Mouse (Mus musculus): ENCODE measurements around the gene Slc4a3. TPM values are rescaled to one million over a fixed set of nuclear protein-coding genes. Genes with fewer than 3 reads are reported as not detected.

Gene Slc4a3
- total and polyA plus RNA-seq, 2 experiments from 2014 or later, result 111 to 172 TPM

GRCm38 (mm10) chr1:75533325-75534252 is 12.5 kb upstream of the Slc4a3 start:
- Histone ChIP-seq H3K36me3 (ENCODE audit: insufficient read depth, low read length) (peaks cover 66% of the 10 kb centered on the region), H3K27me3 (ENCODE audit: insufficient read depth, low read length) (no peaks in the 10 kb centered on the region), H3K4me2 (ENCODE audit: low read depth, low read length, poor library complexity, severe bottlenecking) (no peak overlapping the region), H3K4me1 (ENCODE audit: insufficient read depth, low read length) (no peaks in the 10 kb centered on the region), H3K4me3 (ENCODE audit: low read depth, low read length) (no peak overlapping the region), H3K9me3 (ENCODE audit: low read length) (no peaks in the 10 kb centered on the region), H3K27ac (ENCODE audit: low read depth, low read length) (no peak overlapping the region), H3K9ac (replicated peaks; ENCODE audit: low read length, poor library complexity, severe bottlenecking) (no peak overlapping the region)
- ATAC-seq (ENCODE audit: low FRiP score) (no peak), DNase-seq (ENCODE audit: low spot score) (no peak)
- WGBS, result 91% methylated on average over 19 of the region's 19 CpGs
- no peak for TF ChIP-seq CTCF (IDR thresholded peaks at IDR 0.05)

- no peak overlapping the region for H3K27ac ChIP-seq (ENCODE audit: low read depth, low read length)
- H3K36me3 ChIP-seq (ENCODE audit: insufficient read depth, low read length), result peaks cover 41% of the 10 kb centered on the region
- H3K4me1 ChIP-seq (ENCODE audit: insufficient read depth, low read length), result no peaks in the 10 kb centered on the region
- no peak overlapping the region for H3K9ac ChIP-seq (replicated peaks; ENCODE audit: low read length, poor library complexity, severe bottlenecking)
- no peaks in the 10 kb centered on the region for H3K27me3 ChIP-seq (ENCODE audit: insufficient read depth, low read length)
- no peak for ATAC-seq (ENCODE audit: low FRiP score)
- TF ChIP-seq CTCF (IDR thresholded peaks at IDR 0.05), result no peak
- no peaks in the 10 kb centered on the region for H3K9me3 ChIP-seq (ENCODE audit: low read length)
- no peak overlapping the region for H3K4me2 ChIP-seq (ENCODE audit: low read depth, low read length, poor library complexity, severe bottlenecking)
- no peak for DNase-seq (ENCODE audit: low spot score)
- H3K4me3 ChIP-seq (ENCODE audit: low read depth, low read length), result no peak overlapping the region
- 83% methylated on average over 2 of the region's 2 CpGs for WGBS
Measured at GRCm38 (mm10) chr1:75537587-75537986, 8.5 kb upstream of the Slc4a3 start.

- Histone ChIP-seq H3K36me3 (ENCODE audit: insufficient read depth, low read length) (peaks cover 30% of the 10 kb centered on the region), H3K4me2 (ENCODE audit: low read depth, low read length, poor library complexity, severe bottlenecking) (no peak overlapping the region), H3K9me3 (ENCODE audit: low read length) (no peaks in the 10 kb centered on the region), H3K27ac (ENCODE audit: low read depth, low read length) (no peak overlapping the region), H3K4me1 (ENCODE audit: insufficient read depth, low read length) (no peaks in the 10 kb centered on the region), H3K27me3 (ENCODE audit: insufficient read depth, low read length) (no peaks in the 10 kb centered on the region), H3K9ac (replicated peaks; ENCODE audit: low read length, poor library complexity, severe bottlenecking) (no peak overlapping the region), H3K4me3 (ENCODE audit: low read depth, low read length) (no peak overlapping the region)
- ATAC-seq (ENCODE audit: low FRiP score) (no peak), DNase-seq (ENCODE audit: low spot score) (no peak)
- no peak for TF ChIP-seq CTCF (IDR thresholded peaks at IDR 0.05)
- 77% methylated on average over 9 of the region's 9 CpGs for WGBS
Measured at GRCm38 (mm10) chr1:75538597-75539190, 7.4 kb upstream of the Slc4a3 start.

- no peak for ATAC-seq (ENCODE audit: low FRiP score)
- Histone ChIP-seq H3K4me1 (ENCODE audit: insufficient read depth, low read length) (peaks cover 7% of the 10 kb centered on the region; the same call in 1 of the 2 replicates), H3K9ac (replicated peaks; ENCODE audit: low read length, poor library complexity, severe bottlenecking) (no peak overlapping the region), H3K27ac (ENCODE audit: low read depth, low read length) (no peak overlapping the region), H3K4me3 (ENCODE audit: low read depth, low read length) (no peak overlapping the region), H3K27me3 (ENCODE audit: insufficient read depth, low read length) (no peaks in the 10 kb centered on the region), H3K4me2 (ENCODE audit: low read depth, low read length, poor library complexity, severe bottlenecking) (no peak overlapping the region), H3K9me3 (ENCODE audit: low read length) (no peaks in the 10 kb centered on the region), H3K36me3 (ENCODE audit: insufficient read depth, low read length) (peaks cover 6% of the 10 kb centered on the region; the same call in 1 of the 2 replicates)
- 94% methylated on average over 7 of the region's 7 CpGs for WGBS
- DNase-seq (ENCODE audit: low spot score), result no peak
- no peak for TF ChIP-seq CTCF (IDR thresholded peaks at IDR 0.05)
Measured at GRCm38 (mm10) chr1:75541496-75541895, 4.6 kb upstream of the Slc4a3 start.

GRCm38 (mm10) chr1:75544351-75544750 is 1.7 kb upstream of the Slc4a3 start:
- no peak for DNase-seq (ENCODE audit: low spot score)
- peaks cover 6% of the 10 kb centered on the region for H3K36me3 ChIP-seq (ENCODE audit: insufficient read depth, low read length)
- no peak overlapping the region for H3K9ac ChIP-seq (replicated peaks; ENCODE audit: low read length, poor library complexity, severe bottlenecking)
- no peak overlapping the region for H3K27ac ChIP-seq (ENCODE audit: low read depth, low read length)
- WGBS, result 93% methylated on average over 6 of the region's 6 CpGs
- no peaks in the 10 kb centered on the region for H3K27me3 ChIP-seq (ENCODE audit: insufficient read depth, low read length)
- peaks cover 17% of the 10 kb centered on the region for H3K4me1 ChIP-seq (ENCODE audit: insufficient read depth, low read length)
- H3K4me2 ChIP-seq (ENCODE audit: low read depth, low read length, poor library complexity, severe bottlenecking), result no peak overlapping the region
- ATAC-seq (ENCODE audit: low FRiP score), result no peak
- TF ChIP-seq CTCF (IDR thresholded peaks at IDR 0.05), result no peak
- no peak overlapping the region for H3K4me3 ChIP-seq (ENCODE audit: low read depth, low read length)
- H3K9me3 ChIP-seq (ENCODE audit: low read length), result no peaks in the 10 kb centered on the region

GRCm38 (mm10) chr1:75547351-75547750 is 1.3 kb downstream of the Slc4a3 start:
- H3K9ac ChIP-seq (replicated peaks; ENCODE audit: low read length, poor library complexity, severe bottlenecking), result no peak overlapping the region
- 94% methylated on average over 13 of the region's 13 CpGs for WGBS

More at GRCm38 (mm10) chr1:75547351-75547750, 1.3 kb downstream of the Slc4a3 start:
- Histone ChIP-seq H3K4me2 (ENCODE audit: low read depth, low read length, poor library complexity, severe bottlenecking) (peak overlapping the region; percentile 70), H3K27ac (ENCODE audit: low read depth, low read length) (0 out of 2 replicates have a peak overlapping the region, but pooled peaks have one; percentile 66), H3K27me3 (ENCODE audit: insufficient read depth, low read length) (no peaks in the 10 kb centered on the region), H3K4me3 (ENCODE audit: low read depth, low read length) (peak overlapping the region; percentile 69; the same call in 1 of the 2 replicates), H3K9me3 (ENCODE audit: low read length) (no peaks in the 10 kb centered on the region), H3K36me3 (ENCODE audit: insufficient read depth, low read length) (peaks cover 33% of the 10 kb centered on the region), H3K4me1 (ENCODE audit: insufficient read depth, low read length) (peaks cover 17% of the 10 kb centered on the region)
- DNase-seq (ENCODE audit: low spot score), result no peak
- ATAC-seq (ENCODE audit: low FRiP score), result no peak
- TF ChIP-seq CTCF (IDR thresholded peaks at IDR 0.05), result no peak

All from midbrain, postnatal 0 days (tissue).